Mouse (Mus musculus) lung, postnatal 0 days (tissue): Measurements from ENCODE around the gene Mc3r. TPM values are rescaled to one million over a fixed set of nuclear protein-coding genes. Genes with fewer than 3 reads are reported as not detected.

Source experiments
- ATAC-seq: fragments of 200-750 bp; cut with Nextera tagmentation; 2 replicates; pipeline ENCODE4 v1.8.0; 2017; ENCODE audit warnings: moderate library complexity
- DNase-seq: peaks from one replicate; pipeline ENCODE4 v3.0.0-alpha.2; 2016; ENCODE audit warnings: low spot score
- H3K27ac ChIP-seq: fragments of 300-500 bp; sonication (generic); 2 replicates; pipeline ENCODE4 v1.5.1; 2014; ENCODE audit warnings: antibody characterized with exemption, mild to moderate bottlenecking, low read length, mixed read lengths
- H3K27me3 ChIP-seq: fragments of 300-500 bp; sonication (generic); replicated peaks from 2 replicates; pipeline ENCODE4 v1.6.1; 2014; ENCODE audit warnings: low read length, mixed read lengths; ENCODE audit not compliant: insufficient read depth
- H3K36me3 ChIP-seq: fragments of 300-500 bp; sonication (generic); 2 replicates; pipeline ENCODE4 v1.6.1; 2014; ENCODE audit warnings: low read length, mixed read lengths; ENCODE audit not compliant: insufficient read depth
- H3K4me1 ChIP-seq: fragments of 300-500 bp; sonication (generic); 2 replicates; pipeline ENCODE4 v1.6.1; 2014; ENCODE audit warnings: antibody characterized with exemption, low read depth, low read length, mixed read lengths; ENCODE audit not compliant: insufficient read depth
- H3K4me2 ChIP-seq: fragments of 300-500 bp; sonication (generic); replicated peaks from 2 replicates; pipeline ENCODE4 v1.6.1; 2014; ENCODE audit warnings: low read depth, mild to moderate bottlenecking, low read length, moderate library complexity, mixed read lengths
- H3K4me3 ChIP-seq: fragments of 300-500 bp; sonication (generic); 2 replicates; pipeline ENCODE4 v1.5.1; 2014; ENCODE audit warnings: low read depth, low read length
- H3K9ac ChIP-seq: fragments of 300-500 bp; sonication (generic); replicated peaks from 2 replicates; pipeline ENCODE4 v1.6.1; 2014; ENCODE audit warnings: low read depth, mild to moderate bottlenecking
- H3K9me3 ChIP-seq: fragments of 300-500 bp; sonication (generic); 2 replicates; pipeline ENCODE4 v1.6.1; 2016; ENCODE audit warnings: low read length, mixed read lengths
- CTCF ChIP-seq: IDR thresholded peaks from 2 replicates; pipeline ENCODE4 v1.5.1; 2016; ENCODE audit warnings: antibody characterized with exemption, mild to moderate bottlenecking
- EP300 ChIP-seq: IDR thresholded peaks from 2 replicates; pipeline ENCODE4 v1.6.1; 2016; ENCODE audit warnings: antibody characterized with exemption, mild to moderate bottlenecking, control low read depth
- WGBS: fragments of 180-500 bp; shearing (Covaris S2); extraction: QIAGEN DNeasy Blood & Tissue Kit; methylation state at CpG from one replicate; pipeline ENCODE4 v1.1.7; 2014; 5-methylcytosine and 5-hydroxymethylcytosine counted together
- polyA plus RNA-seq: library from polyadenylated mRNA; unstranded; fragments of >200 nt; fragmentation: Nextera tagmentation; extraction: Ambion mirVana; gene quantifications from 2 replicates; pipeline ENCODE4 v1.2.1, GENCODE M21; 2015

Gene Mc3r
- polyA plus RNA-seq, 1 experiment from 2014 or later: not detected

DNA sequence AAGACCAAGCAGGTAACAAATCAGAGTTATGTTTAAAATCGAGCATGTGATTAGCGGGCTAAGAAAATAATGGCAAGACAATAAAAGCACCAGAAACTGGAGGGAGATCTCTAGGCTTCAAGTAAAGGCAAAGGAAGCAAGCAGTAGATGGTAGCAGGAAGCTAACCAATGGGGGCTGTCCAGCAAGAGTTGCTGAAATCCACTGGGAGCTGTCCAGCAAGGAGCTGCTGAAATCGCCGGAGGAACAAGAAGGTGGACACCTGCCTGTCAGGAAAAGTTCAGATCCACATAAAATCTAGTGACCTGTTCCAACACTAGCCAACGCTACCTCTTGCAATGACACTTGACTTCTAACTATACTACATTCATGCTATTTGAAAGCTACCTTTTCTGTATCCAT lies 7.3 kb upstream of the Mc3r start:
- H3K36me3 ChIP-seq: no peaks in the 10 kb centered on the region
- H3K4me3 ChIP-seq: no peak overlapping the region
- WGBS: 14% methylated on average over 5 of the region's 5 CpGs
- TF ChIP-seq EP300 (no peak), CTCF (no peak)
- H3K9ac ChIP-seq: no peak overlapping the region
- DNase-seq (peak; percentile 75), ATAC-seq (peak; percentile 47; the same call in 1 of the 2 replicates)
- no peaks in the 10 kb centered on the region for H3K9me3 ChIP-seq
- no peaks in the 10 kb centered on the region for H3K4me1 ChIP-seq
- H3K4me2 ChIP-seq: no peak overlapping the region
- no peaks in the 10 kb centered on the region for H3K27me3 ChIP-seq
- no peak overlapping the region for H3K27ac ChIP-seq

DNA sequence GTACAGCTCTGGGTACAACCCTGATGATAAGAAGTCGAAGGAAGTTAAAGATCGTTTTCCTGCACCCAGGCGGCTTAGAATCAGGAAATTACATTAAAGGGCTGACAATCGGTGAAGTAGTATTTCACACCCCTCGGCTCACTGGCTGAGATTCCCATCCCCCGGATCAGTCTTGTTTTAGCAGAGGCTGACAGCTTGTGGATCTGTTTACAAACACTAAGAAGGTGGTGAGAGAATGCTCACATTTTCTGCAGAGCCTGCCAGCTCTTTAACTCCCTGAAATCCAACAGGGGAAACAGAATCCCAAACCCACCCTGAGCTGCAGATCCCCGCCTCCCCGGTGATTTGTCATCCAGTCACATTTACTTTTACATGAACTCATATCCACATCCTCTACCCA lies 2.8 kb upstream of the Mc3r start:
- TF ChIP-seq EP300: no peak
- no peak for TF ChIP-seq CTCF
- no peaks in the 10 kb centered on the region for H3K4me1 ChIP-seq
- no peaks in the 10 kb centered on the region for H3K36me3 ChIP-seq
- H3K9me3 ChIP-seq: no peaks in the 10 kb centered on the region
- ATAC-seq: no peak
- DNase-seq: no peak
- H3K27me3 ChIP-seq: no peaks in the 10 kb centered on the region
- no peak overlapping the region for H3K4me3 ChIP-seq
- H3K9ac ChIP-seq: no peak overlapping the region
- H3K4me2 ChIP-seq: no peak overlapping the region
- 22% methylated on average over 8 of the region's 8 CpGs for WGBS
- H3K27ac ChIP-seq: no peak overlapping the region

DNA sequence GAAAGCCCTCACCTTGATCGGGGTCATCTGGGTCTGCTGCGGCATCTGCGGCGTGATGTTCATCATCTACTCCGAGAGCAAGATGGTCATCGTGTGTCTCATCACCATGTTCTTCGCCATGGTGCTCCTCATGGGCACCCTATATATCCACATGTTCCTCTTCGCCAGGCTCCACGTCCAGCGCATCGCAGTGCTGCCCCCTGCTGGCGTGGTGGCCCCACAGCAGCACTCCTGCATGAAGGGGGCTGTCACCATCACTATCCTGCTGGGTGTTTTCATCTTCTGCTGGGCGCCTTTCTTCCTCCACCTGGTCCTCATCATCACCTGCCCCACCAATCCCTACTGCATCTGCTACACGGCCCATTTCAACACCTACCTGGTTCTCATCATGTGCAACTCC lies 1.0 kb downstream of the Mc3r start:
- no peaks in the 10 kb centered on the region for H3K27me3 ChIP-seq
- no peaks in the 10 kb centered on the region for H3K4me1 ChIP-seq
- DNase-seq (no peak), ATAC-seq (no peak)
- no peak overlapping the region for H3K9ac ChIP-seq
- H3K9me3 ChIP-seq: no peaks in the 10 kb centered on the region
- no peak overlapping the region for H3K4me2 ChIP-seq
- no peak overlapping the region for H3K27ac ChIP-seq
- no peak for TF ChIP-seq EP300
- TF ChIP-seq CTCF: peak; percentile 49
- H3K36me3 ChIP-seq: no peaks in the 10 kb centered on the region
- WGBS: 79% methylated on average over 14 of the region's 14 CpGs
- H3K4me3 ChIP-seq: no peak overlapping the region

DNA sequence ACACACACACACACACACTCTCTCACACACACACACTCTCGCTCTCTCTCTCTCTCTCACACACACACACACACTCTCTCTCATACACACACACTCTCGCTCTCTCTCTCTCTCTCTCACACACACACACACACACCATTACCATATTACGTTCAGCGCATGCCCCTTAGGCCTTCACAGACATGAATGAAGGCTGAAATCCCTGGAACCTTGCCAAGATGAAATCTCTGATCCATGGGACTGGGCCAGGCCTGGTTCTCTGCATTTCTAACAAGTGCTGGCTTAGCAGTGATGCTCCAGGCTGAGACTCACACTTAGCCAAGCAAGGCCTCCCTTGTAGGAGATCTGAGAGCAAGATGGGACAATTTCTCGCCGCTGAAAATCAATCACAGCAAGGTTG lies 8.1 kb downstream of the Mc3r start:
- ATAC-seq (no peak), DNase-seq (no peak)
- H3K4me1 ChIP-seq: no peaks in the 10 kb centered on the region
- H3K27ac ChIP-seq: no peak overlapping the region
- 72% methylated on average over 6 of the region's 6 CpGs for WGBS
- H3K27me3 ChIP-seq: no peaks in the 10 kb centered on the region
- H3K9me3 ChIP-seq: no peaks in the 10 kb centered on the region
- TF ChIP-seq CTCF: no peak
- no peak for TF ChIP-seq EP300
- no peak overlapping the region for H3K4me3 ChIP-seq
- H3K36me3 ChIP-seq: no peaks in the 10 kb centered on the region
- no peak overlapping the region for H3K9ac ChIP-seq
- no peak overlapping the region for H3K4me2 ChIP-seq

DNA sequence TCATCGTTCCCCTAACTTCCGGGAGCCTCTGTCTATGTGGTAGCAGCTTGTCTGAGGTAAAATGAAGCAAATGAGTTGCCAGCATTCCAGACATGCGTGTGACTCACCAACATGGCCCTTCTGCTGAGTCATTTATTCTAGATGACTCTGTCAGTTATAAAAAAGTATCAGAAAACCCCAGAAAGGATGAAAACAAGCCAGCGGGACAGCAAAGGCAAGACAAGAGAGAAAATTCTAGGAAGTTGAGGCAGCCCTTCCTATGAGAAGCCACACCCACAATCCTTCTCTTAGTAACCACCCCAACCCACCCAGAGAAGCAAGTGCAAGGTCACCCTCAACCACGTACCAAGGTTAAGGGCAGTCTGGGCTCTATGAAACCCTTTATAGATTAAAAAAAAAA lies 8.7 kb downstream of the Mc3r start:
- no peak for DNase-seq
- WGBS: 65% methylated on average over 5 of the region's 5 CpGs

DNA sequence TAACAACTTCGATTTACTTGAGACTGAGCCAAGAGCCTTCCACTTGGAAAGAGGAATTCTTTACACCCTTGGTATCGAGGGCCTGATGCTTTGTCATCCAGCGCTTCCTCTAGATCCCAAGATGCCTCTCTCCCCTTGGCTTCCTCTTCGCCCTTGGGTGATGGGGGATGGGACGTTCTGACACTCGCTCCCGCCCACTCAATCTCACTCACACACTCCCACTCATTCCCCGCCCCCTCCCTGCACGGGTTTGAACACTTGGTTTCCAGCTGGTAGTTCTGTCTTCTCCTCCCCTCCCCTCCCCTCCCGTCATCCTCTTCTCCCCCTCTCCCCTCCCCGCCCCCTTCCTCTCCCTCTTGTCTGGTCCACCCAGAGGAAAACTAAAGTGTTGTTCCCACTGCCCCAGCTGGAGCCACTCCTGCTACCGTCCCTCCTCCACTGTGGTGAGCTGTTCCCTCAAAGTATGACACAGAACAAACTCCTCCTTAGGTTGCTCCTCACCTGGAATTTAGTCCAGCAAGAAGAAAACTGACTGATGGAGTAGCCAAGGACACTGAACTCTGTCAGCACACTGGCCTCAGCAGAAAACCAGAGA lies 9.3 kb downstream of the Mc3r start:
- Histone ChIP-seq H3K36me3 (no peaks in the 10 kb centered on the region), H3K4me3 (no peak overlapping the region), H3K9ac (no peak overlapping the region), H3K4me1 (no peaks in the 10 kb centered on the region), H3K27me3 (no peaks in the 10 kb centered on the region), H3K9me3 (no peaks in the 10 kb centered on the region), H3K4me2 (no peak overlapping the region), H3K27ac (no peak overlapping the region)
- 9% methylated on average over 11 of the region's 12 CpGs for WGBS
- TF ChIP-seq EP300: no peak
- no peak for TF ChIP-seq CTCF
- DNase-seq (no peak), ATAC-seq (no peak)

More for the DNA sequence above, 8.7 kb downstream of the Mc3r start:
- Histone ChIP-seq H3K4me3 (no peak overlapping the region), H3K36me3 (no peaks in the 10 kb centered on the region), H3K27me3 (no peaks in the 10 kb centered on the region), H3K9ac (no peak overlapping the region), H3K4me1 (no peaks in the 10 kb centered on the region), H3K4me2 (no peak overlapping the region), H3K9me3 (no peaks in the 10 kb centered on the region), H3K27ac (no peak overlapping the region)
- TF ChIP-seq EP300: no peak
- TF ChIP-seq CTCF: no peak
- no peak for ATAC-seq

DNA sequence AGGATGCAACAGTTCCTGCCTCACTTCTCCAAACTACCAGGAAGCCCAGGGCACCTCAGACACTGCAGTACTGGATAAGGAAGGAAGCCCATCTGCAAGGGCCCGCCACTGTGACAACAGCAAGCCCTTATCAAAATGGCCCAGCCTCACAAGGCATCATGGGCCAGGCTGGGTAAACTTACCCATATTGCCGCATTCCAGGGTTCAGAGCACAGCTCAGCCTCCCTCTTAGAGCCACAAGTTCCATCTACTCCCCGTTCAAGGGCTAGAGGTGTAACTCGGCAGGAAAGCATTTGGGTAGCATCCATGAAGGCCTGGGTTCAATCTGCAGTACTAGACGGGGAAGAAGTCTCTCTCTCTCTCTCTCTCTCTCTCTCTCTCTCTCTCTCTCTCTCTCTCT lies 11.8 kb downstream of the Mc3r start:
- H3K4me2 ChIP-seq: no peak overlapping the region
- no peak overlapping the region for H3K4me3 ChIP-seq
- DNase-seq: no peak
- H3K27ac ChIP-seq: no peak overlapping the region
- H3K9ac ChIP-seq: no peak overlapping the region
- no peaks in the 10 kb centered on the region for H3K27me3 ChIP-seq
- H3K4me1 ChIP-seq: no peaks in the 10 kb centered on the region
- 54% methylated on average over 5 of the region's 5 CpGs for WGBS
- ATAC-seq: no peak
- H3K9me3 ChIP-seq: no peaks in the 10 kb centered on the region
- H3K36me3 ChIP-seq: no peaks in the 10 kb centered on the region
- TF ChIP-seq EP300: no peak
- TF ChIP-seq CTCF: no peak
